Mouse (Mus musculus) liver, embryonic 14.5 days (tissue): ENCODE results near the gene Csf3r. TPM values are rescaled to one million over a fixed set of nuclear protein-coding genes. Genes with fewer than 3 reads are reported as not detected.

Source experiments
- ATAC-seq: fragments of 200-750 bp; cut with Nextera tagmentation; 2 replicates; pipeline ENCODE4 v1.8.0; 2017; ENCODE audit warnings: moderate number of reproducible peaks, mild to moderate bottlenecking, moderate library complexity; ENCODE audit not compliant: insufficient read depth
- DNase-seq, 3 experiments: peaks; one replicate each; pipeline ENCODE4 v3.0.0-alpha.2; 2012 to 2013; ENCODE audit warnings: low read depth in 3 of 3, low spot score in 3 of 3
- H3K27ac ChIP-seq: fragments of 300-500 bp; sonication (generic); 2 replicates; pipeline ENCODE4 v1.5.1; 2014; ENCODE audit warnings: moderate library complexity, mild to moderate bottlenecking, control low read depth, inconsistent platforms
- H3K27me3 ChIP-seq: fragments of 300-500 bp; sonication (generic); 2 replicates; pipeline ENCODE4 v1.6.1; 2014; ENCODE audit warnings: mild to moderate bottlenecking, low read length, moderate library complexity; ENCODE audit not compliant: control insufficient read depth, insufficient read depth
- H3K36me3 ChIP-seq: fragments of 300-500 bp; sonication (generic); replicated peaks from 2 replicates; pipeline ENCODE4 v1.6.1; 2014; ENCODE audit warnings: low read depth; ENCODE audit not compliant: control insufficient read depth, insufficient read depth
- H3K4me1 ChIP-seq, 2 experiments: fragments of 200-500 bp in 1 of 2; fragments of 300-500 bp in 1 of 2; sonication (generic) in 1 of 2; replicated peaks; 2 replicates each; pipeline ENCODE4 v1.6.1; 2012 to 2014; ENCODE audit warnings: antibody characterized with exemption in 1 of 2, inconsistent platforms in 1 of 2, low read length in 1 of 2; ENCODE audit not compliant: control insufficient read depth in 2 of 2, insufficient read depth in 2 of 2
- H3K4me2 ChIP-seq: fragments of 300-500 bp; sonication (generic); 2 replicates; pipeline ENCODE4 v1.6.1; 2014; ENCODE audit warnings: low read depth, mild to moderate bottlenecking, control low read depth, moderate library complexity
- H3K4me3 ChIP-seq, 2 experiments: fragments of 200-500 bp in 1 of 2; fragments of 300-500 bp in 1 of 2; sonication (generic) in 1 of 2; 2 replicates each; pipeline ENCODE4 v1.5.1; 2012 to 2014; ENCODE audit warnings: low read depth in 2 of 2, low read length in 2 of 2, mild to moderate bottlenecking in 2 of 2, control low read depth in 1 of 2, inconsistent platforms in 1 of 2, moderate library complexity in 1 of 2; ENCODE audit not compliant: insufficient read depth in 1 of 2
- H3K9ac ChIP-seq: fragments of 300-500 bp; sonication (generic); replicated peaks from 2 replicates; pipeline ENCODE4 v1.6.1; 2014; ENCODE audit warnings: mild to moderate bottlenecking, control low read depth, moderate library complexity
- H3K9me3 ChIP-seq: fragments of 300-500 bp; sonication (generic); 2 replicates; pipeline ENCODE4 v1.6.1; 2016; ENCODE audit warnings: low read length, mixed read lengths; ENCODE audit not compliant: control insufficient read depth
- CTCF ChIP-seq: IDR thresholded peaks from 2 replicates; pipeline ENCODE4 v1.5.1; 2016; ENCODE audit warnings: antibody characterized with exemption, low read depth, control low read depth
- EP300 ChIP-seq: IDR thresholded peaks from 2 replicates; pipeline ENCODE4 v1.6.1; 2016; ENCODE audit warnings: antibody characterized with exemption, low read depth
- WGBS: fragments of 180-500 bp; shearing (Covaris S2); extraction: QIAGEN DNeasy Blood & Tissue Kit; methylation state at CpG from one replicate; pipeline ENCODE4 v1.1.7; 2014; ENCODE audit not compliant: insufficient replicate concordance; 5-methylcytosine and 5-hydroxymethylcytosine counted together
- polyA plus RNA-seq, 2 experiments: library from polyadenylated mRNA; depleted of rRNA in 1 of 2; stranded (reverse) in 1 of 2; unstranded in 1 of 2; fragments of >200 nt; fragmentation: Nextera tagmentation in 1 of 2; extraction: Ambion mirVana in 1 of 2; gene quantifications; 2 replicates each; pipeline versions ENCODE4 v1.2.1 to v1.2.3; 2012 to 2014

The Csf3r gene
- polyA plus RNA-seq, 2 experiments, result 2.7 to 3.1 TPM

- Histone ChIP-seq H3K27me3 (no peaks in the 10 kb centered on the region), H3K9me3 (no peaks in the 10 kb centered on the region), H3K4me3 (no peak overlapping the region), H3K9ac (no peak overlapping the region), H3K27ac (no peak overlapping the region), H3K4me1 (peaks cover 5% of the 10 kb centered on the region in 2 experiments), H3K4me2 (no peak overlapping the region), H3K36me3 (no peaks in the 10 kb centered on the region)
- DNase-seq (no peak), ATAC-seq (no peak)
- 45% methylated on average over 1 of the region's 1 CpGs for WGBS
- TF ChIP-seq EP300, result no peak
These were observed 38.5 kb downstream of the Csf3r start for GRCm38 (mm10) chr4:126062856-126063255.

GRCm38 (mm10) chr4:126065241-126065640 lies 40.9 kb downstream of the Csf3r start:
- Histone ChIP-seq H3K4me1 (no peaks in the 10 kb centered on the region), H3K9me3 (no peaks in the 10 kb centered on the region), H3K9ac (no peak overlapping the region), H3K27ac (no peak overlapping the region), H3K27me3 (no peaks in the 10 kb centered on the region), H3K4me3 (no peak overlapping the region), H3K4me2 (no peak overlapping the region), H3K36me3 (no peaks in the 10 kb centered on the region)
- DNase-seq (no peak), ATAC-seq (no peak)
- WGBS, result 66% methylated on average over 7 of the region's 7 CpGs
- TF ChIP-seq EP300 (no peak), CTCF (no peak)

- Histone ChIP-seq H3K27me3 (no peaks in the 10 kb centered on the region), H3K9me3 (no peaks in the 10 kb centered on the region), H3K9ac (no peak overlapping the region), H3K36me3 (no peaks in the 10 kb centered on the region), H3K4me3 (no peak overlapping the region), H3K4me1 (no peaks in the 10 kb centered on the region), H3K27ac (no peak overlapping the region), H3K4me2 (no peak overlapping the region)
- 56% methylated on average over 15 of the region's 15 CpGs for WGBS
- TF ChIP-seq CTCF (no peak), EP300 (no peak)
- no peak for DNase-seq
- no peak for ATAC-seq
These were observed 43.2 kb downstream of the Csf3r start for GRCm38 (mm10) chr4:126067401-126068077.

- Histone ChIP-seq H3K36me3 (no peaks in the 10 kb centered on the region), H3K4me2 (no peak overlapping the region), H3K9ac (no peak overlapping the region), H3K4me3 (no peak overlapping the region), H3K27me3 (no peaks in the 10 kb centered on the region), H3K9me3 (no peaks in the 10 kb centered on the region), H3K4me1 (no peaks in the 10 kb centered on the region), H3K27ac (no peak overlapping the region)
- no peak for TF ChIP-seq CTCF
- no peak for TF ChIP-seq EP300
- DNase-seq (no peak), ATAC-seq (no peak)
- WGBS, result 54% methylated on average over 6 of the region's 6 CpGs
These were observed 44.5 kb downstream of the Csf3r start for GRCm38 (mm10) chr4:126068842-126069241.

- ATAC-seq, result no peak
- no peak for TF ChIP-seq CTCF
- TF ChIP-seq EP300, result no peak
- H3K36me3 ChIP-seq, result no peaks in the 10 kb centered on the region
- 61% methylated on average over 6 of the region's 6 CpGs for WGBS
- H3K9ac ChIP-seq, result no peak overlapping the region
- H3K27ac ChIP-seq, result no peak overlapping the region
- H3K27me3 ChIP-seq, result no peaks in the 10 kb centered on the region
- DNase-seq, result no peak
- no peaks in the 10 kb centered on the region for H3K9me3 ChIP-seq
- no peaks in the 10 kb centered on the region for H3K4me1 ChIP-seq
- no peak overlapping the region for H3K4me2 ChIP-seq
- no peak overlapping the region for H3K4me3 ChIP-seq
These were observed 53.5 kb downstream of the Csf3r start for GRCm38 (mm10) chr4:126077833-126078232.
